Mouse (Mus musculus) megakaryocyte, adult 5-6 weeks (primary cell): ENCODE data around the gene Olfr566. TPM values are rescaled to one million over a fixed set of nuclear protein-coding genes. Genes with fewer than 3 reads are reported as not detected.

Experiments
- ATAC-seq: 2 replicates; pipeline ENCODE4 v1.8.0; 2016; ENCODE audit warnings: mild to moderate bottlenecking, inconsistent platforms; ENCODE audit not compliant: poor library complexity, severe bottlenecking
- total RNA-seq, 2 experiments: library from RNA; stranded (forward) in 1 of 2; stranded (reverse) in 1 of 2; fragments of 153-499, 151-499 nt in 1 of 2; fragments of 221-1000, 200-1000 nt in 1 of 2; gene quantifications; 2 replicates each; pipeline versions ENCODE4 v1.2.3 to v1.2.4; 2015 to 2017

Gene Olfr566
- total RNA-seq (2015) (not detected in 2 replicates), total RNA-seq (2017) (not detected in 2 replicates)

GRCm38 (mm10) chr7:102858665-102859064 is at the start of gene Olfr566:
Gene Olfr566, minus strand, starts transcription at chr7:102858765.
- ATAC-seq: no peak

GRCm38 (mm10) chr7:102890782-102891181 is 32.2 kb upstream of the Olfr566 start, which contains the start of gene Olfr569:
Gene Olfr569, minus strand, starts transcription at chr7:102890882.
- ATAC-seq: no peak

- no peak for ATAC-seq
Measured at GRCm38 (mm10) chr7:102876822-102877221, 18.3 kb upstream of the Olfr566 start, which contains the start of gene Olfr568. Gene Olfr568, plus strand, starts transcription at chr7:102877122.

GRCm38 (mm10) chr7:102855807-102856206 is 2.8 kb downstream of the Olfr566 start:
- no peak for ATAC-seq

Other genes with a start within 250 kb of the Olfr566 start
- gene Olfr553, start 240.5 kb downstream of the Olfr566 start, total RNA-seq (2015): not detected in 2 replicates
- gene Olfr553, start 240.5 kb downstream of the Olfr566 start, total RNA-seq (2017): not detected in 2 replicates
- gene Olfr554, start 220.3 kb downstream of the Olfr566 start, total RNA-seq (2015): not detected in 2 replicates
- gene Olfr554, start 220.3 kb downstream of the Olfr566 start, total RNA-seq (2017): not detected in 2 replicates
- not detected in 2 replicates for gene Olfr555, start 199.9 kb downstream of the Olfr566 start, total RNA-seq (2015)
- gene Olfr555, start 199.9 kb downstream of the Olfr566 start, total RNA-seq (2017): not detected in 2 replicates
- gene Olfr556, start 193.9 kb downstream of the Olfr566 start, total RNA-seq (2015): not detected in 2 replicates
- gene Olfr556, start 193.9 kb downstream of the Olfr566 start, total RNA-seq (2017): not detected in 2 replicates
- gene Trim68, start 171.4 kb downstream of the Olfr566 start, total RNA-seq (2015): 3.5 and 3.7 TPM in 2 replicates
- gene Trim68, start 171.4 kb downstream of the Olfr566 start, total RNA-seq (2017): 2.9 and 3.4 TPM in 2 replicates
- not detected in 2 replicates for gene Olfr557, start 162.9 kb downstream of the Olfr566 start, total RNA-seq (2015)
- not detected in 2 replicates for gene Olfr557, start 162.9 kb downstream of the Olfr566 start, total RNA-seq (2017)
- not detected in 2 replicates for gene Olfr558, start 156.6 kb downstream of the Olfr566 start, total RNA-seq (2015)
- gene Olfr558, start 156.6 kb downstream of the Olfr566 start, total RNA-seq (2017): not detected in 2 replicates
- not detected in 2 replicates for gene Olfr33, start 139.7 kb downstream of the Olfr566 start, total RNA-seq (2015)
- not detected in 2 replicates for gene Olfr33, start 139.7 kb downstream of the Olfr566 start, total RNA-seq (2017)
- gene Olfr559, start 131.3 kb downstream of the Olfr566 start, total RNA-seq (2015): not detected in 2 replicates
- not detected in 2 replicates for gene Olfr559, start 131.3 kb downstream of the Olfr566 start, total RNA-seq (2017)
- not detected in 2 replicates for gene Olfr560, start 99.4 kb downstream of the Olfr566 start, total RNA-seq (2015)
- not detected in 2 replicates for gene Olfr560, start 99.4 kb downstream of the Olfr566 start, total RNA-seq (2017)
- gene Olfr78, start 99.3 kb downstream of the Olfr566 start, total RNA-seq (2015): not detected in 2 replicates
- not detected in 2 replicates for gene Olfr78, start 99.3 kb downstream of the Olfr566 start, total RNA-seq (2017)
- not detected in 2 replicates for gene Olfr561, start 87.5 kb downstream of the Olfr566 start, total RNA-seq (2015)
- not detected in 2 replicates for gene Olfr561, start 87.5 kb downstream of the Olfr566 start, total RNA-seq (2017)
- not detected in 2 replicates for gene Olfr564, start 55.3 kb downstream of the Olfr566 start, total RNA-seq (2015)
- gene Olfr564, start 55.3 kb downstream of the Olfr566 start, total RNA-seq (2017): not detected in 2 replicates
- not detected in 2 replicates for gene Olfr568, start 18.4 kb upstream of the Olfr566 start, total RNA-seq (2015)
- not detected in 2 replicates for gene Olfr568, start 18.4 kb upstream of the Olfr566 start, total RNA-seq (2017)
- not detected in 2 replicates for gene Olfr569, start 32.1 kb upstream of the Olfr566 start, total RNA-seq (2015)
- gene Olfr569, start 32.1 kb upstream of the Olfr566 start, total RNA-seq (2017): not detected in 2 replicates
- not detected in 2 replicates for gene Olfr570, start 35.8 kb upstream of the Olfr566 start, total RNA-seq (2015)
- gene Olfr570, start 35.8 kb upstream of the Olfr566 start, total RNA-seq (2017): not detected in 2 replicates
- not detected in 2 replicates for gene Olfr571, start 58.8 kb upstream of the Olfr566 start, total RNA-seq (2015)
- not detected in 2 replicates for gene Olfr571, start 58.8 kb upstream of the Olfr566 start, total RNA-seq (2017)
- gene Olfr572, start 65.6 kb upstream of the Olfr566 start, total RNA-seq (2015): not detected in 2 replicates
- gene Olfr572, start 65.6 kb upstream of the Olfr566 start, total RNA-seq (2017): not detected in 2 replicates
- not detected in 2 replicates for gene Olfr573-ps1, start 83.8 kb upstream of the Olfr566 start, total RNA-seq (2015)
- not detected in 2 replicates for gene Olfr573-ps1, start 83.8 kb upstream of the Olfr566 start, total RNA-seq (2017)
- gene Olfr574, start 89.7 kb upstream of the Olfr566 start, total RNA-seq (2015): not detected in 2 replicates
- not detected in 2 replicates for gene Olfr574, start 89.7 kb upstream of the Olfr566 start, total RNA-seq (2017)
- gene Olfr575, start 100.0 kb upstream of the Olfr566 start, total RNA-seq (2015): not detected in 2 replicates
- not detected in 2 replicates for gene Olfr575, start 100.0 kb upstream of the Olfr566 start, total RNA-seq (2017)
- gene Olfr576, start 103.9 kb upstream of the Olfr566 start, total RNA-seq (2015): not detected in 2 replicates
- gene Olfr576, start 103.9 kb upstream of the Olfr566 start, total RNA-seq (2017): not detected in 2 replicates
- gene Olfr577, start 117.2 kb upstream of the Olfr566 start, total RNA-seq (2015): not detected in 2 replicates
- gene Olfr577, start 117.2 kb upstream of the Olfr566 start, total RNA-seq (2017): not detected in 2 replicates
- not detected in 2 replicates for gene Olfr578, start 130.6 kb upstream of the Olfr566 start, total RNA-seq (2015)
- not detected in 2 replicates for gene Olfr578, start 130.6 kb upstream of the Olfr566 start, total RNA-seq (2017)
- gene Olfr582, start 179.3 kb upstream of the Olfr566 start, total RNA-seq (2015): not detected in 2 replicates
- gene Olfr582, start 179.3 kb upstream of the Olfr566 start, total RNA-seq (2017): not detected in 2 replicates
- gene Olfr583, start 192.5 kb upstream of the Olfr566 start, total RNA-seq (2015): not detected in 2 replicates
- not detected in 2 replicates for gene Olfr583, start 192.5 kb upstream of the Olfr566 start, total RNA-seq (2017)
- not detected in 2 replicates for gene Olfr584, start 223.1 kb upstream of the Olfr566 start, total RNA-seq (2015)
- gene Olfr584, start 223.1 kb upstream of the Olfr566 start, total RNA-seq (2017): not detected in 2 replicates
- gene Olfr585, start 239.0 kb upstream of the Olfr566 start, total RNA-seq (2015): not detected in 2 replicates
- not detected in 2 replicates for gene Olfr585, start 239.0 kb upstream of the Olfr566 start, total RNA-seq (2017)